Mouse (Mus musculus): ENCODE measurements around the gene Krtap4-13.
"Not testable (repeated sequence)": the region's sequence is repeated elsewhere in the genome, so short reads cannot be mapped to it uniquely, and the experiment has no call there.

The Krtap4-13 gene

DNA sequence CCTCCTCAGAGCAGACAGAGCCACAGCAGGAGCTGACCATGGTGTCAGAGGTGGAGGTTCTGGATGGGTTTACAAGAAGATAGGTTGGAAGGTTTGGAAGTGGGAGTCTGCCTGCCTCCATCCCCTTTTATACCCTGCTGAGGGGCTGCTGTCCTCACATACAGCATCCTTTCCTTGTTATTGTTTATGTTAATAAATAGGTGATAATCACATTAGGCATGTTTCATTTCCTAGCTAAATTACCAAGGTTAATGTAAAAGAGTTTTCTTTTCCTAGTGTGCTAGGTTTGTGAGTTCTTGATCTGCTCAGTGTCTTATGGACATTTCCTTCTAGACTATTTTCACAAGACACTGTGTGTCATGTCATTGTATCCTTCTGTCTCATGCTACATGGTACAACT, at the start of gene Krtap4-13:
TSS of gene Krtap4-13 (minus strand) at position 101 of the 400 bp plus-strand sequence.
- DNase-seq (ENCODE audit: low read depth, low spot score) = not testable (repeated sequence)

DNA sequence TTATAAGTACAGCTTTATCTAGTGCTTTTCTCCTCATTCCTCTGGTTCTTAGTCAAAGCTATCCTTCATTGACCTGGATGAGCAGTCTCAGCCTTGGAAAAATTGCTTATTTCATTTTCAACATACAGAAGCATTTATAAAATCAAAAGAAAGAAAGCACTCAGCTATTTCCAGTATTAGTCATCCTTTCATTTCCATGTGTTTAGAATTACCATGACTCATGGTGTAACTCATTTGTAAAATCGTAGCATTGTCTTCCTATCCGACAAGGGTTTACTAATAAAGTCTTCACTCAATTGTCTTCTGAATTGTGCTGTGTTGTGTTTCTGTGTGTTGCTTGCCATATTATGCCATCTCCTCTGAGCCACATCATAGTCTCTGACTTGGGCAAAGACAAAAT, 49.1 kb upstream of the Krtap4-13 start:
- DNase-seq (ENCODE audit: low read depth, low spot score) = no peak

DNA sequence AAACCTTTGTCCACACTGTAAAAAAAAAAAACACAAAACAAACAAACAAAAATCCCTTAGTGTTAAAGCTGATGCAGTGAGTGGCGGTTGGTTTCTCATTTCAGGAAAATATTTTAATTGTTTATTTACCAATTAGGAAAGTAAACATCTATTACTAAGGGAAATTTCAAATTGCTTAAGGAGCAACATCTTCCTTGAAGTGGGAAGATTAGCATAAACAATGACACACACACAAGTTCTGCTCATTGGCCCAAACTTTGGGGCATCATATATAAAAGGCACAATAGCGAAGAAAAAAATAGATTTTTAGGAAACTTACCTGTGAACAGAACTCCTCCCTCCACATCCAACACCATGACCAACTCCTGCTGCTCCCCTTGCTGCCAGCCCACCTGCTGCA, 47.9 kb upstream of the Krtap4-13 start, which contains the start of gene Gm11568:
TSS of gene Gm11568 (plus strand) at position 301 of the 400 bp plus-strand sequence.
- no peak for DNase-seq (ENCODE audit: low read depth, low spot score)

DNA sequence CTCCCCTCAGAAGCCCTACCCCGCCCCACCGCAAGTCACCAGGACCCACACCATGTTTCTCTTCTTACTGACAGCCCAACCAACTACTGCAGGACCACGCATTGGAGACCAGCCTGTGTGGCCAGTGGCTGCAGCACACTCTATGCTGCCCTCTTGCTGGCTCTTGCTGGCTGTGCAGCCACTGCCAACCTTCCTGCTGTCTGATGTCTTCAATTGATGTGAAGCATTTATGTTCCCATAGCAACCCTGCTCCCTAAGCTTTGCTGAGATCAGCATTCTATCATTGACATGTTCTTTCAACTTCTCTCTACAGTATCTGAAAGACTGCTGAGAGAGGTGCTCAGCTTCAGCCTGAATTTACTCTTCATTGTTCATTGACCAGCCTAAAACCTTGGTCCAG, 44.4 kb upstream of the Krtap4-13 start:
- peak; percentile 20 for DNase-seq (ENCODE audit: low read depth, low spot score)

DNA sequence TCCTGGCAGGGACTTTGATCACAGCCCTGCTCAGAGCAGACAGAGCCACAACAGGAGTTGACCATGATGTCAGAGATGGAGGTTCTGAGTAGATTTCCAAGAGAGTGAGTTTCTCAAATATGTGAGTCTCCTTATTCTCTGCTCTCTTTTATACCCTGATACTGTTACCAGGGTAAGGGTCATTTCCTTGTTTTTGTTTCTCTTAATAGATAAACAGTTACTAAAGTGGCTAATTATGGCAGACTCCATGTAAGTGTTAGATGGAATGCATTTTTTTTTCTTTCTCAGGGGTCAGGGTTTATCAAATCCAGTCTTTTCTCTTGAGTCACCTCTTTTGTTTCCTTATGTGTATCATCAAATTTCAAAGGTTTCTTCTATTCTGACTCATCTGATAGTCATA, 41.8 kb upstream of the Krtap4-13 start, which contains the start of gene Krtap4-16:
TSS of gene Krtap4-16 (minus strand) at position 101 of the 400 bp plus-strand sequence.
- no peak for DNase-seq (ENCODE audit: low read depth, low spot score)

DNA sequence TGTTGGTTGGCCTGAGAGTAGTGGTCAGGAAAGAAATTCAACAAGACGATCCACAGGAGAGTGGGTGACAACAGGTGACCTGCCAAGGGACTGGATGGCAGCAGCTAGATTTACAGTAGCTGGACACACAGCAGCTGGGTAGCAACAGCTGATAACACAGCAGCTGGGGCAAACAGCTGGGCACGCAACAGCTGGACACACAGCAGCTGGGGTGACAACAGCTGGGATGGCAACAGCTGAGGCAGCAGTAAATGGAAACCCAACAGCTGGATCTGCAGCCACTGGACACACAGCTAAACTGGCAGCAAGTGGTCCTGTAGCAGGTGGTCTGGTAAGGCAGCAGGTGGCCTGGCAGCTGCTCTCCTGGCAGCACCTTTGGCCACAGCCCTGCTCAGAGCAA, 37.1 kb upstream of the Krtap4-13 start:
- DNase-seq (ENCODE audit: low read depth, low spot score) = no peak

DNA sequence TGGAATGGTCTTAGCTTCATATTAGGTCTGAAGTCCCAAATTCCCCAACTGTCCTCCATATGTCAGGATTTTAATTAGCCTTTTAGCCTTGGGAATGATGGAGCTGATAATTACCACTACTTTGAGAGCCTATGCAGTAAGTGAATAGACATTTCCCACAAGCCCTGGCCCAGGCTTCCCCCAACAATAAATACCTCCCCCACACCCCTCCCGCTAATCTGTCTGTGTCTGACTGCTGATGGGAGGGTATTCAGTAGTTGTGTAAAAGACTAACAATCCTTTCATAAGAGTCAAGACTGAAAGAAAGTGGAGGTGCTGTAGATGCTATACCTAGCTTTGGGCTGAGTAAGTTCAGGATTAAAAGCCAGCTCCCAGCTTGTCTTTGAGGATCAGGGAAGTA, 32.5 kb upstream of the Krtap4-13 start:
- no peak for DNase-seq (ENCODE audit: low read depth, low spot score)

DNA sequence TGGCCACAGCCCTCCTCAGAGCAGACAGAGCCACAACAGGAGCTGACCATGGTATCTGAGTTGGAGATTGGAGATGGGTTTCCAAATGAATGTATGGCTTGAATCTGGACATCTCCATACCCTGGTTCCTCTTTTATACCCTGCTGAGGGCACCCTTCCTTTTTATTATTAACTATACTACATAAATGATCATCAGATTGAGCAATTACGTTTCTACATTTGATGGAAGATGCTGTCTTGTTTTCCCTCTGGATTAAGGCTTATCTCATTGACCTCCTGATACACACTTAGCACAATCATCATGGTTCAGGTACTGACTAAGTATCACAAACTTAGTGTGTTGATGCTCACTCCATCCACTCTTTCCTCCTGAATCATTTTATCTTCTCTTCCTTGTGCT, 28.3 kb upstream of the Krtap4-13 start, which contains the start of gene 2300003K06Rik:
TSS of gene 2300003K06Rik (minus strand) at position 101 of the 400 bp plus-strand sequence.
- DNase-seq (ENCODE audit: low read depth, low spot score) = no peak

DNA sequence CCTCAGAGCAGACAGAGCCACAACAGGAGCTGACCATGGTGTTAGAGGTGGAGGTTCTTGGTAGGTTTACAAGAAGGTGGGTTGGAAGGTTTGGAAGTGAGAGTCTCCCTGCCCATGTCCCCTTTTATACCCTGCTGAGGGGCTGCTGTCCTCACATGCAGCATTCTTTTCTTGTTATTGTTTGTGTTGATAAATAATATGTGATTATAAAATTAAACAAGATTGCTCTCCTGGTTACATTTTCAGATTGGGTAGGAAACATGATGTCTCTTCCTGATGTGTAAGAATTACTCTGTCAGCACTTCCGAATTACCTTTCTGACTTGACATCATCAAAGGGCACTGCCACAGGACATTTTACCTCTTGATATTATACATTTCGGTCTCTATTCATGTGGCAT, 5.9 kb upstream of the Krtap4-13 start, which contains the start of gene Gm11564:
TSS of gene Gm11564 (minus strand) at position 101 of the 400 bp plus-strand sequence.
- not testable (repeated sequence) for DNase-seq (ENCODE audit: low read depth, low spot score)

DNA sequence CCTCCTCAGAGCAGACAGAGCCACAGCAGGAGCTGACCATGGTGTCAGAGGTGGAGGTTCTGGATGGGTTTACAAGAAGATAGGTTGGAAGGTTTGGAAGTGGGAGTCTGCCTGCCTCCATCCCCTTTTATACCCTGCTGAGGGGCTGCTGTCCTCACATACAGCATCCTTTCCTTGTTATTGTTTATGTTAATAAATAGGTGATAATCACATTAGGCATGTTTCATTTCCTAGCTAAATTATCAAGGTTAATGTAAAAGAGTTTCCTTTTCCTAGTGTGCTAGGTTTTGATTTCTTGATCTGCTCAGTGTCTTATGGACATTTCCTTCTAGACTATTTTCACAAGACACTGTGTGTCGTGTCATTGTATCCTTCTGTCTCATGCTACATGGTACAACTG, 5.3 kb downstream of the Krtap4-13 start, which contains the start of gene Gm11554:
TSS of gene Gm11554 (minus strand) at position 101 of the 400 bp plus-strand sequence.
- not testable (repeated sequence) for DNase-seq (ENCODE audit: low read depth, low spot score)

DNA sequence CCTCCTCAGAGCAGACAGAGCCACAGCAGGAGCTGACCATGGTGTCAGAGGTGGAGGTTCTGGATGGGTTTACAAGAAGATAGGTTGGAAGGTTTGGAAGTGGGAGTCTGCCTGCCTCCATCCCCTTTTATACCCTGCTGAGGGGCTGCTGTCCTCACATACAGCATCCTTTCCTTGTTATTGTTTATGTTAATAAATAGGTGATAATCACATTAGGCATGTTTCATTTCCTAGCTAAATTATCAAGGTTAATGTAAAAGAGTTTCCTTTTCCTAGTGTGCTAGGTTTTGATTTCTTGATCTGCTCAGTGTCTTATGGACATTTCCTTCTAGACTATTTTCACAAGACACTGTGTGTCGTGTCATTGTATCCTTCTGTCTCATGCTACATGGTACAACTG, 10.9 kb downstream of the Krtap4-13 start, which contains the start of gene Gm11569:
TSS of gene Gm11569 (minus strand) at position 101 of the 400 bp plus-strand sequence.
- not testable (repeated sequence) for DNase-seq (ENCODE audit: low read depth, low spot score)

DNA sequence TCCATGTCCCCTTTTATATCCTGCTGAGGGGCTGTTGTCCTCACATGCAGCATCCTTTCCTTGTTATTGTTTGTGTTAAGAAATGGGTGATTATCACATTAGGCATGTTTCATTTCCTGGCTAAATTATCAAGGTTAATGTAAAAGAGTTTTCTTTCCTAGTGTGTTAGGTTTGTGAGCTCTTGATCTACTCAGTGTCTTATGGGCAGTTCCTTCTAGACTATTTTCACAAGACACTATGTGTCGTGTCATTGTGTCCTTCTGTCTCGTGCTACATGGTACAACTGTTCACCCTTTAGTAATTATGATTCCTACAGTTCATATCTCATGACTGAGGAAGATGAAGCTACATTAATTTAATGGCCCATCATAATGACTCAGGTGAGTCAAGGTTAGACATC, 16.3 kb downstream of the Krtap4-13 start, which contains the start of gene Gm11596:
TSS of gene Gm11596 (minus strand) at position 101 of the 400 bp plus-strand sequence.
- DNase-seq (ENCODE audit: low read depth, low spot score) = no peak

DNA sequence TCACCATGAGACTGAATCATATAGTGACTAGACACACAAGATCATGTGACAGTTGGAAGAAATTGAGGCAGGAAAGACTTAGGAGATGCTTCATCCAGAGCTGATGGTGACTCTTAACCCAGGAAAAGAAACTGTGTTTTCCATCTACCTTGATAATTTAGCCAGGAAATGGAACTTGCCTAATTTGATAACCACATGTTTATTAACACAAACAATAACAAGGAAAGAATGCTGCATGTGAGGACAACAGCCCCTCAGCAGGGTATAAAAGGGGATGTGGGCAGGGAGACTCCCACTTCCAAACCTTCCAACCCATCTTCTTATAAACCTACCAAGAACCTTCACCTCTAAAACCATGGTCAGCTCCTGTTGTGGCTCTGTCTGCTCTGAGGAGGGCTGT, 24.8 kb downstream of the Krtap4-13 start, which contains the start of gene Krtap4-9:
TSS of gene Krtap4-9 (plus strand) at position 301 of the 400 bp plus-strand sequence.
- DNase-seq (ENCODE audit: low read depth, low spot score) = not testable (repeated sequence)

DNA sequence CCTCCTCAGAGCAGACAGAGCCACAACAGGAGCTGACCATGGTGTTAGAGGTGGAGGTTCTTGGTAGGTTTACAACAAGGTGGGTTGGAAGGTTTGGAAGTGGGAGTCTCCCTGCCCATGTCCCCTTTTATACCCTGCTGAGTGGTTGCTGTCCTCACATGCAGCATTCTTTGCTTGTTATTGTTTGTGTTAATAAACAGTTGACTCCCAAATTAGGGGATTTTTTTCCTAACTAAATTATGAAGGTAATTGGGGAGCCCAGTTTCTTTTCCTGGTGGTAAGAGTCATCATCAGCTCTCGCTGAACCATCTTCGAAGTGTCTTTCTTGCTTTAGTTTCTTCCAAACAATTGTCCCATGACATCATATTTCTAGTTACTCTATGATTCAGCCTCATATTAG, 29.1 kb downstream of the Krtap4-13 start, which contains the start of gene Krtap4-8:
TSS of gene Krtap4-8 (minus strand) at position 101 of the 400 bp plus-strand sequence.
- no peak for DNase-seq (ENCODE audit: low read depth, low spot score)

DNA sequence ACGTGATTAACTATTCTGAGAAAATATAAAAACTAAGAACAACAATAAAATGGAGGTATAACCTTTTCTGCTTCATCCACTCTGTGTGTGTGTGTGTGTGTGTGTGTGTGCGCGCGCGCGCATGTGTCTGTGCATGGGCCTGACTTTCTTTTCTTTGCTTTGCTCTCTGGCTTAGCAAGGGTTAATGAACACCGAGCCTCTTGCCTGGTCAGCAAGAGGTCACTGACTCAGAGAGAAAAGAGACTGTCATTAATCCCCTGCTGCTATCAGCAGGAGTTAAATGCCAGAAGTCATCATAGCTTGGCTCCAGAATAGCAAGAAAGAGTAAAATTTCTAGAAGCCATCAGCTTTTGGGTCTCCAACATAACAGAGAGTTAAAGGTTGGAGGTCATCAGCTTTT, 31.3 kb downstream of the Krtap4-13 start:
- DNase-seq (ENCODE audit: low read depth, low spot score) = no peak

DNA sequence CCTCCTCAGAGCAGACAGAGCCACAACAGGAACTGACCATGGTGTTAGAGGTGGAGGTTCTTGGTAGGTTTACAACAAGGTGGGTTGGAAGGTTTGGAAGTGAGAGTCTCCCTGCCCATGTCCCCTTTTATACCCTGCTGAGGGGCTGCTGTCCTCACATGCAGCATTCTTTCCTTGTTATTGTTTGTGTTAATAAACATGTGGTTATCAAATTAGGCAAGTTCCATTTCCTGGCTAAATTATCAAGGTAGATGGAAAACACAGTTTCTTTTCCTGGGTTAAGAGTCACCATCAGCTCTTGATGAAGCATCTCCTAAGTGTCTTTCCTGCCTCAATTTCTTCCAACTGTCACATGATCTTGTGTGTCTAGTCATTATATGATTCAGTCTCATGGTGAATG, 36.9 kb downstream of the Krtap4-13 start, which contains the start of gene Gm11595:
TSS of gene Gm11595 (minus strand) at position 101 of the 400 bp plus-strand sequence.
- not testable (repeated sequence) for DNase-seq (ENCODE audit: low read depth, low spot score)

DNA sequence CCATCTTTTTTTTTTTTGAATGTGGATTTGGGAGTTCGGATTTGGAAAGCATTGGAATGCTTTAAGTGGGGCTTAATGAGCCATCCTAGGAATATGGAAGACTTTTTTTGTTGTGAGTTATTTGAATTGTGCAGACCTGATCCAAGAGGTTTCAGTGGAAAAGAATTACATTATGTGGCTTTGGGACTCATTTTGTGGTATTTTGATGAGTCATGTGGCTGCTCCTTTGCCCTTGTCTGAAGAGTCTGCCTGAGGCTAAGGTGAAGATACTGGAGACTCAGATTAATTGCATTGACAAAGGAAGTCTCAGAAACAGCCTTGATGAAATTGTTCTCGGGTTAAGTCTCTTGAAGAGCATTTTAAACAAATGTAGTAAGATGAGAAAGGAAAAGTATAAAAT, 41.3 kb downstream of the Krtap4-13 start:
- no peak for DNase-seq (ENCODE audit: low read depth, low spot score)
